Mouse (Mus musculus): ENCODE results near the gene Tmeff2. TPM values are rescaled to one million over a fixed set of nuclear protein-coding genes. Genes with fewer than 3 reads are reported as not detected.

The Tmeff2 gene
- polyA plus RNA-seq, 1 experiment = not detected

DNA sequence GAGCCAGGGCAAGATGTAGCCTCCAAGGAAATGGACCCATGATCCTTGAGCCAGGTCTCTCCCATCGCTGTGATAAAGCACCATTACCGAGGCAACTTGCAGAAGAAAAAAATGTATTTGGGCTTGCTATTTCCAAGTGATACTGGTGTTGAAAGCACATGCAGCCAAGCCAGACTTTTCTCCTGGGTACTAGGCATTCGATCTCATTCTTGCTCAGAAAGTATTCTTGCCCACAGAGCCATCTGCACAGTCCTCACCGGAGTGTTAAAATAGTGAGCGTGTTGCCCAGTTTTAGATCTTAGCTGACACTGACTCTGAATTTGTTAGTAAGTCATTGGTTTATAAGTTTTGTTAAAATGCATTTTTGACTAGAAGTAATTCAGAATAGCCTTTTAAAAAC, 215.3 kb downstream of the Tmeff2 start:
- Histone ChIP-seq H3K4me3 (replicated peaks) (no peak overlapping the region), H3K27me3 (ENCODE audit: control insufficient read depth) (no peaks in the 10 kb centered on the region), H3K4me1 (ENCODE audit: control insufficient read depth) (no peaks in the 10 kb centered on the region), H3K9me3 (ENCODE audit: control insufficient read depth, low read length) (no peaks in the 10 kb centered on the region), H3K36me3 (ENCODE audit: control insufficient read depth) (no peaks in the 10 kb centered on the region)
- TF ChIP-seq GATA1 (IDR thresholded peaks at IDR 0.05; ENCODE audit: low read length) = no peak
- no peak for TF ChIP-seq TAL1 (IDR thresholded peaks at IDR 0.05; ENCODE audit: low read length)

GRCm38 (mm10) chr1:51117830-51118229, 217.4 kb downstream of the Tmeff2 start:
- H3K9me3 ChIP-seq (ENCODE audit: control insufficient read depth, low read length) = no peaks in the 10 kb centered on the region
- TF ChIP-seq TAL1 (IDR thresholded peaks at IDR 0.05; ENCODE audit: low read length) = no peak
- TF ChIP-seq GATA1 (IDR thresholded peaks at IDR 0.05; ENCODE audit: low read length) = no peak

GRCm38 (mm10) chr1:51125671-51126424, 225.4 kb downstream of the Tmeff2 start:
- Histone ChIP-seq H3K36me3 (ENCODE audit: control insufficient read depth) (no peaks in the 10 kb centered on the region), H3K4me3 (replicated peaks) (no peak overlapping the region), H3K9me3 (ENCODE audit: control insufficient read depth, low read length) (no peaks in the 10 kb centered on the region), H3K4me1 (ENCODE audit: control insufficient read depth) (no peaks in the 10 kb centered on the region), H3K27me3 (ENCODE audit: control insufficient read depth) (no peaks in the 10 kb centered on the region)
- no peak for TF ChIP-seq TAL1 (IDR thresholded peaks at IDR 0.05; ENCODE audit: low read length)
- no peak for TF ChIP-seq GATA1 (IDR thresholded peaks at IDR 0.05; ENCODE audit: low read length)

More at GRCm38 (mm10) chr1:51117830-51118229, 217.4 kb downstream of the Tmeff2 start:
- Histone ChIP-seq H3K36me3 (ENCODE audit: control insufficient read depth) (no peaks in the 10 kb centered on the region), H3K4me3 (replicated peaks) (no peak overlapping the region), H3K4me1 (ENCODE audit: control insufficient read depth) (no peaks in the 10 kb centered on the region), H3K27me3 (ENCODE audit: control insufficient read depth) (no peaks in the 10 kb centered on the region)

GRCm38 (mm10) chr1:51126425-51126765, 225.9 kb downstream of the Tmeff2 start:
- no peak overlapping the region for H3K4me3 ChIP-seq (replicated peaks)
- H3K4me1 ChIP-seq (ENCODE audit: control insufficient read depth) = no peaks in the 10 kb centered on the region
- no peaks in the 10 kb centered on the region for H3K9me3 ChIP-seq (ENCODE audit: control insufficient read depth, low read length)
- H3K36me3 ChIP-seq (ENCODE audit: control insufficient read depth) = no peaks in the 10 kb centered on the region
- H3K27me3 ChIP-seq (ENCODE audit: control insufficient read depth) = no peaks in the 10 kb centered on the region
- TF ChIP-seq GATA1 (IDR thresholded peaks at IDR 0.05; ENCODE audit: low read length) (no peak), TAL1 (IDR thresholded peaks at IDR 0.05; ENCODE audit: low read length) (no peak)

- TF ChIP-seq GATA1 (IDR thresholded peaks at IDR 0.05; ENCODE audit: low read length) = no peak
- Histone ChIP-seq H3K4me3 (replicated peaks) (no peak overlapping the region), H3K36me3 (ENCODE audit: control insufficient read depth) (no peaks in the 10 kb centered on the region), H3K27me3 (ENCODE audit: control insufficient read depth) (no peaks in the 10 kb centered on the region), H3K9me3 (ENCODE audit: control insufficient read depth, low read length) (no peaks in the 10 kb centered on the region), H3K4me1 (ENCODE audit: control insufficient read depth) (no peaks in the 10 kb centered on the region)
These were observed 236.3 kb downstream of the Tmeff2 start for GRCm38 (mm10) chr1:51136792-51137191.

DNA sequence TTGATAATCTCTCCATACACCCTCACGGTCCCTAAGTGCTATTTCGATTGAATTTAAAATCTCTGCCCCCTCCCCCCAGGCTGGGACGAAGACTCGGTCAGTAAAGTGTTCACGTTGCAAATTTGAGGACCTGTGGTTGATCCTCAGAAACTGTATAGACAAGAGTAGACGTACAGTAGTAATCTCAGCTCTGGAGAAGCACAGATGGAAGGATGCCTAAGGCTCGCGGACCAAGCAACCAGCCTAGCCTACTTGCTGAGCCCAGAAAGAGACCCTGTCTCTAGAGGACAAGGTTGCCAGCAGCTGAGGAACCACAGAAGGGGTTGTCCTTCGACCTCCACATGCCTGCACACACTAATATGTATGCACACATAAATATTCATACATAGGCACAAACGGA, 239.2 kb downstream of the Tmeff2 start:
- no peaks in the 10 kb centered on the region for H3K36me3 ChIP-seq (ENCODE audit: control insufficient read depth)
- H3K27me3 ChIP-seq (ENCODE audit: control insufficient read depth) = no peaks in the 10 kb centered on the region
- H3K4me3 ChIP-seq (replicated peaks) = no peak overlapping the region
- no peaks in the 10 kb centered on the region for H3K4me1 ChIP-seq (ENCODE audit: control insufficient read depth)
- no peak for TF ChIP-seq TAL1 (IDR thresholded peaks at IDR 0.05; ENCODE audit: low read length)
- no peak for TF ChIP-seq GATA1 (IDR thresholded peaks at IDR 0.05; ENCODE audit: low read length)
- no peaks in the 10 kb centered on the region for H3K9me3 ChIP-seq (ENCODE audit: control insufficient read depth, low read length)

DNA sequence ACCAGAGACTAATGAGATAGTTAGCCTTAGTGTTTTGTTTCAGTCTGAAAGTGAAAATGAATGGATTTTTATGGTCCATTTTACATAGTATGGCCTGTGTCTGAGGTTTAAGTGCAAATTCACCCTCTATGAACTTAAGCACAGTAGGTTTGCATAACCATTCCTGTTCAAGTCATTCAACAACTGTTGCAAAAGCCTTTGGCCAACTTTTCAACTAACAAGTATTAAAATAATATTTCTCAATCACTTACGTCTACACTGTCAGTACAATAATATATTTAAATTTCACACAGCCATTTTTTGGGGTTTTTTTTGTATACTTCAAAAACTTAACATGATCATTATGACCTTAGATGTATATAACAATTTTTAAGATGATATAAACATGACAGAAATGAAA, 240.9 kb downstream of the Tmeff2 start:
- TF ChIP-seq GATA1 (IDR thresholded peaks at IDR 0.05; ENCODE audit: low read length) = no peak
- no peak for TF ChIP-seq TAL1 (IDR thresholded peaks at IDR 0.05; ENCODE audit: low read length)
- no peaks in the 10 kb centered on the region for H3K4me1 ChIP-seq (ENCODE audit: control insufficient read depth)
- no peaks in the 10 kb centered on the region for H3K9me3 ChIP-seq (ENCODE audit: control insufficient read depth, low read length)
- no peak overlapping the region for H3K4me3 ChIP-seq (replicated peaks)
- H3K36me3 ChIP-seq (ENCODE audit: control insufficient read depth) = no peaks in the 10 kb centered on the region
- H3K27me3 ChIP-seq (ENCODE audit: control insufficient read depth) = no peaks in the 10 kb centered on the region

- Histone ChIP-seq H3K4me1 (ENCODE audit: control insufficient read depth) (no peaks in the 10 kb centered on the region), H3K36me3 (ENCODE audit: control insufficient read depth) (no peaks in the 10 kb centered on the region), H3K4me3 (replicated peaks) (no peak overlapping the region), H3K9me3 (ENCODE audit: control insufficient read depth, low read length) (no peaks in the 10 kb centered on the region), H3K27me3 (ENCODE audit: control insufficient read depth) (no peaks in the 10 kb centered on the region)
- TF ChIP-seq TAL1 (IDR thresholded peaks at IDR 0.05; ENCODE audit: low read length) = no peak
- TF ChIP-seq GATA1 (IDR thresholded peaks at IDR 0.05; ENCODE audit: low read length) = no peak
These were observed 242.3 kb downstream of the Tmeff2 start for GRCm38 (mm10) chr1:51142729-51143128.

DNA sequence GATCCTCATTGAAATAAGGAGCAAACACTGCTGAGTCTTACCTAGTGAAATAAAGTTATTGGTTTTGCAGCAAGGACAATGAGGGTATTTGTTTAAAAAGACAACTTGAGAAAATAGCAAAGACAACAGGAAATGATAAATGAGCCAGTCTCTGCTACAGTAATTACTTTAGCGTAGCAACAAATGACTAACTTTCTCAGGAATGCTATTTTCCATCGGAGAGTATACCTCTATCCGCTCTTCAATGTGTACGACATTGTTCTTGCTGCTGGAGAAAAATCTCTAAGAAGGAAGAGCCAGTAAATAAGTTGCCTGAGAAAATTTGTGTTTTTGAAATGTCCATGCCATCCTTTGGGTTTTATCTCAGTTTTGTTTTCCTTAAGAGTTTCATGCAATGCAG, 245.2 kb downstream of the Tmeff2 start:
- no peaks in the 10 kb centered on the region for H3K27me3 ChIP-seq (ENCODE audit: control insufficient read depth)
- no peaks in the 10 kb centered on the region for H3K36me3 ChIP-seq (ENCODE audit: control insufficient read depth)
- no peaks in the 10 kb centered on the region for H3K4me1 ChIP-seq (ENCODE audit: control insufficient read depth)
- TF ChIP-seq GATA1 (IDR thresholded peaks at IDR 0.05; ENCODE audit: low read length) (no peak), TAL1 (IDR thresholded peaks at IDR 0.05; ENCODE audit: low read length) (no peak)
- H3K9me3 ChIP-seq (ENCODE audit: control insufficient read depth, low read length) = no peaks in the 10 kb centered on the region
- no peak overlapping the region for H3K4me3 ChIP-seq (replicated peaks)

Data from erythroblast, embryonic 14.5 days (primary cell).